Mouse (Mus musculus): ENCODE measurements around the gene Cldn4. TPM values are rescaled to one million over a fixed set of nuclear protein-coding genes. Genes with fewer than 3 reads are reported as not detected.
A peak's percentile ranks its signal among the peaks of the same experiment; 100 is the strongest.
"Not testable (repeated sequence)": the region's sequence is repeated elsewhere in the genome, so short reads cannot be mapped to it uniquely, and the experiment has no call there.

The Cldn4 gene
- polyA plus RNA-seq, 1 experiment from 2014 or later, result 10.0 TPM

- Histone ChIP-seq H3K27me3 (ENCODE audit: low read depth, poor library complexity, severe bottlenecking) (no peaks in the 10 kb centered on the region), H3K9me3 (replicated peaks) (no peaks in the 10 kb centered on the region)
- DNase-seq (ENCODE audit: low spot score), result no peak
Measured at GRCm38 (mm10) chr5:134936051-134936450, 10.7 kb downstream of the Cldn4 start.

GRCm38 (mm10) chr5:134934666-134935065 is 12.1 kb downstream of the Cldn4 start:
- Histone ChIP-seq H3K36me3 (peaks cover 17% of the 10 kb centered on the region), H3K9me3 (replicated peaks) (no peaks in the 10 kb centered on the region), H3K27ac (no peak overlapping the region), H3K4me3 (no peak overlapping the region), H3K27me3 (ENCODE audit: low read depth, poor library complexity, severe bottlenecking) (no peaks in the 10 kb centered on the region), H3K4me1 (peaks cover 7% of the 10 kb centered on the region)
- over 99% methylated on average over 3 of the region's 3 CpGs for WGBS
- DNase-seq (ENCODE audit: low spot score), result no peak

More at GRCm38 (mm10) chr5:134936051-134936450, 10.7 kb downstream of the Cldn4 start:
- H3K4me3 ChIP-seq, result no peak overlapping the region
- whole genome bisulfite sequencing, result 95% methylated on average over 6 of the region's 6 CpGs
- H3K36me3 ChIP-seq, result peaks cover 17% of the 10 kb centered on the region
- H3K27ac ChIP-seq, result no peak overlapping the region
- peaks cover 7% of the 10 kb centered on the region for H3K4me1 ChIP-seq

GRCm38 (mm10) chr5:134933686-134934085 is 13.0 kb downstream of the Cldn4 start:
- not testable (repeated sequence) for H3K4me3 ChIP-seq; H3K27me3 ChIP-seq (ENCODE audit: low read depth, poor library complexity, severe bottlenecking); H3K27ac ChIP-seq; H3K9me3 ChIP-seq (replicated peaks); DNase-seq (ENCODE audit: low spot score); H3K4me1 ChIP-seq
- peaks cover 17% of the 10 kb centered on the region for H3K36me3 ChIP-seq
- 90% methylated on average over 5 of the region's 5 CpGs for WGBS

- H3K27ac ChIP-seq, result no peak overlapping the region
- peaks cover 7% of the 10 kb centered on the region for H3K4me1 ChIP-seq
- no peaks in the 10 kb centered on the region for H3K27me3 ChIP-seq (ENCODE audit: low read depth, poor library complexity, severe bottlenecking)
- no peaks in the 10 kb centered on the region for H3K9me3 ChIP-seq (replicated peaks)
- H3K36me3 ChIP-seq, result peaks cover 17% of the 10 kb centered on the region
- H3K4me3 ChIP-seq, result peak overlapping the region; percentile 80; the same call in 1 of the 2 replicates
- 96% methylated on average over 8 of the region's 8 CpGs for WGBS
- no peak for DNase-seq (ENCODE audit: low spot score)
Measured at GRCm38 (mm10) chr5:134933281-134933680, 13.5 kb downstream of the Cldn4 start.

GRCm38 (mm10) chr5:134932903-134933276 is 13.8 kb downstream of the Cldn4 start:
- 53% methylated on average over 9 of the region's 9 CpGs for WGBS
- Histone ChIP-seq H3K36me3 (peaks cover 17% of the 10 kb centered on the region), H3K27me3 (ENCODE audit: low read depth, poor library complexity, severe bottlenecking) (no peaks in the 10 kb centered on the region), H3K27ac (peak overlapping the region; percentile 89; the same call in 1 of the 2 replicates), H3K9me3 (replicated peaks) (no peaks in the 10 kb centered on the region), H3K4me3 (peak overlapping the region; percentile 80), H3K4me1 (peaks cover 7% of the 10 kb centered on the region)
- peak; percentile 67 for DNase-seq (ENCODE audit: low spot score)

- Histone ChIP-seq H3K4me1 (peaks cover 7% of the 10 kb centered on the region), H3K9me3 (replicated peaks) (no peaks in the 10 kb centered on the region), H3K36me3 (peaks cover 17% of the 10 kb centered on the region), H3K4me3 (peak within 1 kb of the TSS; percentile 80), H3K27me3 (ENCODE audit: low read depth, poor library complexity, severe bottlenecking) (no peaks in the 10 kb centered on the region), H3K27ac (peak within 1 kb of the TSS; percentile 89)
- 1% methylated on average over 41 of the region's 41 CpGs for WGBS
- DNase-seq (ENCODE audit: low spot score), result peak; percentile 91
Measured at GRCm38 (mm10) chr5:134932179-134932902, 14.4 kb downstream of the Cldn4 start, which contains the start of gene Mettl27. TSS of gene Mettl27 (plus strand) at chr5:134932368.

GRCm38 (mm10) chr5:134929988-134930387 is 16.7 kb downstream of the Cldn4 start:
- WGBS, result 84% methylated on average over 2 of the region's 2 CpGs
- Histone ChIP-seq H3K4me3 (no peak overlapping the region), H3K36me3 (peaks cover 10% of the 10 kb centered on the region), H3K27me3 (ENCODE audit: low read depth, poor library complexity, severe bottlenecking) (no peaks in the 10 kb centered on the region), H3K9me3 (replicated peaks) (no peaks in the 10 kb centered on the region), H3K4me1 (peaks cover 7% of the 10 kb centered on the region), H3K27ac (no peak overlapping the region)
- DNase-seq (ENCODE audit: low spot score), result no peak

GRCm38 (mm10) chr5:134926726-134927125 is 20.0 kb downstream of the Cldn4 start:
- WGBS, result 77% methylated on average over 4 of the region's 4 CpGs
- no peaks in the 10 kb centered on the region for H3K4me1 ChIP-seq
- H3K27me3 ChIP-seq (ENCODE audit: low read depth, poor library complexity, severe bottlenecking), result no peaks in the 10 kb centered on the region
- H3K4me3 ChIP-seq, result no peak overlapping the region
- no peak overlapping the region for H3K27ac ChIP-seq
- no peaks in the 10 kb centered on the region for H3K9me3 ChIP-seq (replicated peaks)
- no peaks in the 10 kb centered on the region for H3K36me3 ChIP-seq
- no peak for DNase-seq (ENCODE audit: low spot score)

GRCm38 (mm10) chr5:134923141-134923540 is 23.6 kb downstream of the Cldn4 start:
- H3K4me3 ChIP-seq, result no peak overlapping the region
- DNase-seq (ENCODE audit: low spot score), result no peak
- no peak overlapping the region for H3K27ac ChIP-seq
- H3K9me3 ChIP-seq (replicated peaks), result no peaks in the 10 kb centered on the region
- 79% methylated on average over 6 of the region's 6 CpGs for WGBS
- no peaks in the 10 kb centered on the region for H3K4me1 ChIP-seq
- no peaks in the 10 kb centered on the region for H3K27me3 ChIP-seq (ENCODE audit: low read depth, poor library complexity, severe bottlenecking)
- no peaks in the 10 kb centered on the region for H3K36me3 ChIP-seq

GRCm38 (mm10) chr5:134921106-134921505 is 25.6 kb downstream of the Cldn4 start:
- no peaks in the 10 kb centered on the region for H3K4me1 ChIP-seq
- no peaks in the 10 kb centered on the region for H3K9me3 ChIP-seq (replicated peaks)
- WGBS, result 89% methylated on average over 8 of the region's 8 CpGs
- no peak overlapping the region for H3K27ac ChIP-seq
- no peaks in the 10 kb centered on the region for H3K27me3 ChIP-seq (ENCODE audit: low read depth, poor library complexity, severe bottlenecking)
- H3K36me3 ChIP-seq, result no peaks in the 10 kb centered on the region
- DNase-seq (ENCODE audit: low spot score), result no peak
- no peak overlapping the region for H3K4me3 ChIP-seq

GRCm38 (mm10) chr5:134920106-134920687 is 26.5 kb downstream of the Cldn4 start:
- Histone ChIP-seq H3K27ac (no peak overlapping the region), H3K4me1 (no peaks in the 10 kb centered on the region), H3K4me3 (no peak overlapping the region), H3K9me3 (replicated peaks) (no peaks in the 10 kb centered on the region), H3K27me3 (ENCODE audit: low read depth, poor library complexity, severe bottlenecking) (no peaks in the 10 kb centered on the region), H3K36me3 (no peaks in the 10 kb centered on the region)
- 79% methylated on average over 6 of the region's 6 CpGs for WGBS
- no peak for DNase-seq (ENCODE audit: low spot score)

GRCm38 (mm10) chr5:134919097-134919496 is 27.6 kb downstream of the Cldn4 start:
- Histone ChIP-seq H3K36me3 (no peaks in the 10 kb centered on the region), H3K4me3 (no peak overlapping the region), H3K27ac (no peak overlapping the region), H3K27me3 (ENCODE audit: low read depth, poor library complexity, severe bottlenecking) (no peaks in the 10 kb centered on the region), H3K4me1 (no peaks in the 10 kb centered on the region), H3K9me3 (replicated peaks) (no peaks in the 10 kb centered on the region)
- no peak for DNase-seq (ENCODE audit: low spot score)
- WGBS, result 87% methylated on average over 3 of the region's 3 CpGs

GRCm38 (mm10) chr5:134918071-134918832 is 28.5 kb downstream of the Cldn4 start:
- H3K4me3 ChIP-seq, result no peak overlapping the region
- DNase-seq (ENCODE audit: low spot score), result peak; percentile 69
- H3K4me1 ChIP-seq, result no peaks in the 10 kb centered on the region
- no peaks in the 10 kb centered on the region for H3K36me3 ChIP-seq
- no peaks in the 10 kb centered on the region for H3K27me3 ChIP-seq (ENCODE audit: low read depth, poor library complexity, severe bottlenecking)
- H3K9me3 ChIP-seq (replicated peaks), result no peaks in the 10 kb centered on the region
- no peak overlapping the region for H3K27ac ChIP-seq
- WGBS, result 47% methylated on average over 16 of the region's 16 CpGs
